Mouse (Mus musculus): Measurements from ENCODE around the gene Ly6g6f. TPM values are rescaled to one million over a fixed set of nuclear protein-coding genes. Genes with fewer than 3 reads are reported as not detected.
"Not testable (repeated sequence)": the region's sequence is repeated elsewhere in the genome, so short reads cannot be mapped to it uniquely, and the experiment has no call there.

Gene Ly6g6f
- polyA plus RNA-seq, 1 experiment: 1.3 TPM

DNA sequence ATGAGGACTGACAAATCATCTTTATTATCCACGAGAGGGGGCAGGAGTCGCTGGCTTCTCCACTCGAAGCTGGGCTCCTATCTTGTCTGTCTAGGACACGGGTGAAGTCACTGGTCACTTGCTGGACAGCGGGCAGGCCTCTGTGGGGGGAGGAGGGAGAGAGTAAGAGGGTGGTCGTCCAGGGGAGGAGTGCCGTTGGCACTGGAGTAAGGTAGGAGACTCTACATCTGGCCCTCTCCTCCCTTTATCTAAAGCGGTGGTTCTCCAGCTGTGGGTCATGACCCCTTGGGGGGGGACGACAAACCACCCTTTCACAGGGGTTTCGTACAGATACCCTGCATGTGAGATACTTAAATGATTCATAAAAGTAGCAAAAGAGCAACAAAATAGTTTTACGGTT lies 43.6 kb upstream of the Ly6g6f start:
- no peaks in the 10 kb centered on the region for H3K27me3 ChIP-seq (ENCODE audit: control insufficient read depth, insufficient read depth, low read length)
- 93% methylated on average over 11 of the region's 11 CpGs for WGBS

DNA sequence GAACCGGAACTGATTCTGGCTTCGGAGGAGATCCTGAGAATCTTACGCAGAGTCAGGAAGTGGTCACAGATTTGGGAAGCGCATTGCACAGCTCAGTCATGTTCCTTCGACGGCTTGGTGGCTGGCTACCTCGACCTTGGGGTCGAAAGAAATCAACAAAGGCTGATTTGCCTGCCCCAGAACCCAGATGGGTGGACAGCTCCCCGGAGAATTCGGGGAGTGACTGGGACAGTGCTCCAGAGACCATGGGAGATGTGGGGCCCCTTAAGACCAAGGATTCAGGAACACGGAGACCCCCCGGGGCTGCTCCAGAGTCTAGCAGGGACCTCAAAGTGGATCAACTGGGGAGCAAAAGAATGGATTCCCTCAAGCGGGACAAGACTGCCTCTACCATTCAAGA lies 41.6 kb upstream of the Ly6g6f start:
- Histone ChIP-seq H3K27me3 (ENCODE audit: control insufficient read depth, insufficient read depth, low read length) (no peaks in the 10 kb centered on the region), H3K36me3 (ENCODE audit: control insufficient read depth, insufficient read depth, low read length) (no peaks in the 10 kb centered on the region), H3K4me1 (replicated peaks; ENCODE audit: control insufficient read depth, insufficient read depth, low read length) (peaks cover 22% of the 10 kb centered on the region), H3K27ac (ENCODE audit: control insufficient read depth, insufficient read depth, low read length) (peak overlapping the region; percentile 81), H3K4me3 (ENCODE audit: control insufficient read depth, insufficient read depth, low read length) (peak overlapping the region; percentile 76)
- no peak for TF ChIP-seq POLR2A (IDR thresholded peaks at IDR 0.05; ENCODE audit: control insufficient read depth, extremely low read depth, insufficient read depth, low read length, poor library complexity)
- no peak for TF ChIP-seq CTCF (IDR thresholded peaks at IDR 0.05; ENCODE audit: borderline replicate concordance, control insufficient read depth, extremely low read depth, insufficient read depth, low read length, poor library complexity)
- DNase-seq: no peak
- 34% methylated on average over 13 of the region's 13 CpGs for WGBS

More for the DNA sequence above, 43.6 kb upstream of the Ly6g6f start:
- H3K4me1 ChIP-seq (replicated peaks; ENCODE audit: control insufficient read depth, insufficient read depth, low read length): peaks cover 17% of the 10 kb centered on the region
- H3K4me3 ChIP-seq (ENCODE audit: control insufficient read depth, insufficient read depth, low read length): no peak overlapping the region
- H3K27ac ChIP-seq (ENCODE audit: control insufficient read depth, insufficient read depth, low read length): no peak overlapping the region
- DNase-seq: no peak
- TF ChIP-seq CTCF (IDR thresholded peaks at IDR 0.05; ENCODE audit: borderline replicate concordance, control insufficient read depth, extremely low read depth, insufficient read depth, low read length, poor library complexity): no peak
- no peak for TF ChIP-seq POLR2A (IDR thresholded peaks at IDR 0.05; ENCODE audit: control insufficient read depth, extremely low read depth, insufficient read depth, low read length, poor library complexity)
- H3K36me3 ChIP-seq (ENCODE audit: control insufficient read depth, insufficient read depth, low read length): no peaks in the 10 kb centered on the region

DNA sequence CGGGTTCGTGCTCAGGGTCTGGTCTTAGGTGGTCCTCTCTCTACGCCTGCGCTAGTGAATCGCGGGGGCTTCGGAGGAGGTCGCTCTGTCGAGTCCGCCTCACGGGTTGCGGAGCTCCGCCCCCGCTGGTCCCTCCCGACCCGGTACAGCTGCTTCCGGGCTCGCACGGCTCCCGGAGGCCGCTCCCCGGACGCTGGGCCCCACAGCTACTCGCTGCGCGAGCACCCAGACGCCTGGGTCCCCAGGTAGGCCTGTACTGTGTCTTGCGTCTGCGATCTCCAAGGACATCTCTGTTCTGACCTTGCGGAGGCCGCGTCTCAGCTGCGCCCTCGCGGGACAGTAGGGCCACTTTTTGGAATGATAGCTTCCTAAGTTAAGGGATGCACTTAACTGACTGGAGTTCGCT lies 40.8 kb upstream of the Ly6g6f start, which contains the start of gene D17H6S53E:
Gene D17H6S53E (plus strand): TSS at position 168 of the 406 bp plus-strand sequence.
- no peaks in the 10 kb centered on the region for H3K36me3 ChIP-seq (ENCODE audit: control insufficient read depth, insufficient read depth, low read length)
- peak within 1 kb of the TSS; percentile 76 for H3K4me3 ChIP-seq (ENCODE audit: control insufficient read depth, insufficient read depth, low read length)
- peak within 1 kb of the TSS; percentile 81 for H3K27ac ChIP-seq (ENCODE audit: control insufficient read depth, insufficient read depth, low read length)
- peak; percentile 53; the same call in 1 of the 2 replicates for TF ChIP-seq CTCF (IDR thresholded peaks at IDR 0.05; ENCODE audit: borderline replicate concordance, control insufficient read depth, extremely low read depth, insufficient read depth, low read length, poor library complexity)
- TF ChIP-seq POLR2A (IDR thresholded peaks at IDR 0.05; ENCODE audit: control insufficient read depth, extremely low read depth, insufficient read depth, low read length, poor library complexity): peak; percentile 79
- H3K27me3 ChIP-seq (ENCODE audit: control insufficient read depth, insufficient read depth, low read length): no peaks in the 10 kb centered on the region
- peaks cover 22% of the 10 kb centered on the region for H3K4me1 ChIP-seq (replicated peaks; ENCODE audit: control insufficient read depth, insufficient read depth, low read length)
- DNase-seq: peak; percentile 85
- WGBS: under 1% methylated on average over 36 of the region's 36 CpGs

DNA sequence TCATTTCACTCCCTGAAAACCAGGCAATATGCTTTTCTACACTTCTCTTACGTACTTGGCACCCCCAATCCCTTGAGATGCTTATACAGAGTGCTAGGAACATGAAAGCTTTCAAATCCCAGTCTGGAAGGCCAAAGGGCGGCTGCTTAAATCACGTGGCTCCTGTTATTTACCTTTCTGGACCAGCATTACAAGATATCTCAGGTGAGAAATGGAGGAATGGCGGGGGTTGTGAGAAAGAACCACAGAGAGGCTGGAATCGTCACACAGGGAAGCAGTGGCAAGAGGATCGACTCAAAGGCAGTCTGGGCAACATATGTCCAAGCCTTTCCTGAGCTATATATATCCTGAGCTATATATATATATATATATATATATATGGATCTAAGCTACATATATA lies 40.2 kb upstream of the Ly6g6f start:
- DNase-seq: no peak
- 60% methylated on average over 6 of the region's 6 CpGs for WGBS
- Histone ChIP-seq H3K27me3 (ENCODE audit: control insufficient read depth, insufficient read depth, low read length) (no peaks in the 10 kb centered on the region), H3K4me1 (replicated peaks; ENCODE audit: control insufficient read depth, insufficient read depth, low read length) (peaks cover 22% of the 10 kb centered on the region), H3K4me3 (ENCODE audit: control insufficient read depth, insufficient read depth, low read length) (no peak overlapping the region; the same call in 1 of the 2 replicates), H3K27ac (ENCODE audit: control insufficient read depth, insufficient read depth, low read length) (no peak overlapping the region), H3K36me3 (ENCODE audit: control insufficient read depth, insufficient read depth, low read length) (no peaks in the 10 kb centered on the region)
- TF ChIP-seq CTCF (IDR thresholded peaks at IDR 0.05; ENCODE audit: borderline replicate concordance, control insufficient read depth, extremely low read depth, insufficient read depth, low read length, poor library complexity): no peak
- TF ChIP-seq POLR2A (IDR thresholded peaks at IDR 0.05; ENCODE audit: control insufficient read depth, extremely low read depth, insufficient read depth, low read length, poor library complexity): no peak

DNA sequence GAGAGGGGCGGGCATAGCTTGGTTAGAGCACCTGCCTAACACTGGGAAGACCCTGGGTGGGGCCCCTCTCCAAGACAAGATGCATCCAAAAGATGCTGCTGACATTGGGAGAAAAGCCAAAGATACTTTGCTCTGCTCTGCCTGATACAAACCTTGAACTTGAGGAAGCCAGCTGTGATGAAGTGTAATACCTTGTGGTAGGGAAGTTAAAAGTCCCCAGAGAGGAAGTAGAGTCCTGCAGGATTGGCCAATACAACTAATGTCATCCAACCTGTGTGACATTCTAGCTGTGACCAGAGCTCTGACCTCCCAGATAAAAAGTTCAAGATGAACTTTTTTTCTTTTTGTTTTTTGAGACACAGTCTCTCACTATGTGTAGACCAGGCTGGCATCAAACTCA lies 39.7 kb upstream of the Ly6g6f start:
- Histone ChIP-seq H3K4me1 (replicated peaks; ENCODE audit: control insufficient read depth, insufficient read depth, low read length) (peaks cover 27% of the 10 kb centered on the region), H3K27me3 (ENCODE audit: control insufficient read depth, insufficient read depth, low read length) (no peaks in the 10 kb centered on the region), H3K4me3 (ENCODE audit: control insufficient read depth, insufficient read depth, low read length) (no peak overlapping the region), H3K27ac (ENCODE audit: control insufficient read depth, insufficient read depth, low read length) (no peak overlapping the region), H3K36me3 (ENCODE audit: control insufficient read depth, insufficient read depth, low read length) (no peaks in the 10 kb centered on the region)
- no peak for TF ChIP-seq CTCF (IDR thresholded peaks at IDR 0.05; ENCODE audit: borderline replicate concordance, control insufficient read depth, extremely low read depth, insufficient read depth, low read length, poor library complexity)
- no peak for TF ChIP-seq POLR2A (IDR thresholded peaks at IDR 0.05; ENCODE audit: control insufficient read depth, extremely low read depth, insufficient read depth, low read length, poor library complexity)
- WGBS: 96% methylated on average over 1 of the region's 1 CpGs
- DNase-seq: no peak

DNA sequence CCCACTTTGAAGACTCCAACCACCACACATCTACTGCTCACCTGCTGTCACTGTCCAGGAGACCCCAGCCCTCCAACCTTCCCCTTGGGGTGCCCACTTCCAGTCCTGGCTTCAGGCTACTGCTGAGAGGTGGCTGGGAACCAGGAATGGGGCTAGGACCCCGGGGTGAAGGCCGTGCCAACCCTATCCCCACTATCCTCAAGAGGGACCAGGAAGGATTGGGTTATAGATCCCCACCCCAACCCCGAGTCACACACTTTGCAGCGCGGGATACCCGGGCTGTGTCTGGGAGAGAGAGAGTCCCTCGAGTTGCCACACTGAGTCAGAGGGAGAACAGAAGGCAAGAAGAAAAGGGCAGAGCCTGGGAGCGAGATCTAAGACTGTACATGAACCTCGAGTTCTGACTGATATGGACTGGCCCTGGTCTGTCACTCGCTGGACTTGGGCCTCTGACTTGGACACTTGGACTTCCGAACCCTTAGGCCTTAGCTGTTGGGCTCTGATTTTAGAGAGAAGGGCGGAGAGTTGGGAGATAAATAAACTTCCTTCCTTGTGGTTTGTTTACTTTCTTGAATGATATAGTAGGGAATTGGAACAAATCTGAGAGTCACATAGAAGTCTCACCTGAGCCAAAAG lies 39.0 kb upstream of the Ly6g6f start:
- H3K27ac ChIP-seq (ENCODE audit: control insufficient read depth, insufficient read depth, low read length); H3K36me3 ChIP-seq (ENCODE audit: control insufficient read depth, insufficient read depth, low read length); H3K4me3 ChIP-seq (ENCODE audit: control insufficient read depth, insufficient read depth, low read length); H3K27me3 ChIP-seq (ENCODE audit: control insufficient read depth, insufficient read depth, low read length); DNase-seq: not testable (repeated sequence)
- 97% methylated on average over 12 of the region's 12 CpGs for WGBS
- H3K4me1 ChIP-seq (replicated peaks; ENCODE audit: control insufficient read depth, insufficient read depth, low read length): peaks cover 27% of the 10 kb centered on the region

DNA sequence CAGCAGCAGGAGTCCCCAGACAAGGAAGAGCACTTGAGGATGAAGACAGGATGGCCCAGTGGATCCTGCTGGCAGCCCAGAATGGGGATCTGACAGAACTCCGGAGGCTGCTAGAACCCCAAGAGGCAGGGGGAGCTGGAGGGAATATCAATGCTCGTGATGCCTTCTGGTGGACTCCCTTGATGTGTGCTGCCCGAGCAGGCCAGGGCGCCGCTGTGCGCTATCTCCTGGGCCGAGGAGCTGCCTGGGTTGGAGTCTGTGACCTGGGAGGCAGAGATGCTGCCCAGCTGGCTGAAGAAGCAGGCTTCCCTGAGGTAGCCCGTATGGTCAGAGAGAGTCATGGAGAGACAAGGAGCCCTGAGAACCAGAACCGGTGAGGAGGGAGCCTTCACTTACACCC lies 37.9 kb upstream of the Ly6g6f start:
- H3K4me3 ChIP-seq (ENCODE audit: control insufficient read depth, insufficient read depth, low read length); DNase-seq; H3K36me3 ChIP-seq (ENCODE audit: control insufficient read depth, insufficient read depth, low read length); H3K27me3 ChIP-seq (ENCODE audit: control insufficient read depth, insufficient read depth, low read length); H3K27ac ChIP-seq (ENCODE audit: control insufficient read depth, insufficient read depth, low read length): not testable (repeated sequence)
- 96% methylated on average over 9 of the region's 9 CpGs for WGBS
- peaks cover 27% of the 10 kb centered on the region for H3K4me1 ChIP-seq (replicated peaks; ENCODE audit: control insufficient read depth, insufficient read depth, low read length)
